Mouse (Mus musculus): Measurements from ENCODE around the gene Zfp36l1.

Gene Zfp36l1

GRCm38 (mm10) chr12:80065049-80065448, 47.8 kb downstream of the Zfp36l1 start:
- no peak for DNase-seq

- no peak for DNase-seq
Observed at GRCm38 (mm10) chr12:80064306-80064705, 48.5 kb downstream of the Zfp36l1 start.

- no peak for DNase-seq
Observed at GRCm38 (mm10) chr12:80063402-80064150, 49.2 kb downstream of the Zfp36l1 start.

GRCm38 (mm10) chr12:80062410-80063401, 50.1 kb downstream of the Zfp36l1 start:
- DNase-seq = no peak

- DNase-seq = no peak
Observed at GRCm38 (mm10) chr12:80061810-80062209, 51.0 kb downstream of the Zfp36l1 start.

- no peak for DNase-seq
Observed at GRCm38 (mm10) chr12:80060809-80061208, 52.0 kb downstream of the Zfp36l1 start.

GRCm38 (mm10) chr12:80060338-80060737, 52.5 kb downstream of the Zfp36l1 start:
- DNase-seq = peak; percentile 36

GRCm38 (mm10) chr12:80059773-80060328, 53.0 kb downstream of the Zfp36l1 start:
- DNase-seq = peak; percentile 31

Measured in kidney, adult 18-20 months (tissue).